Mouse (Mus musculus) lung, embryonic 14.5 days (tissue): ENCODE measurements at regions not wholly inside any gene's neighbourhood (a gene's known extent, or its start where the extent isn't known, plus 50 kb on each side); places are given as distances from the start of the nearest gene placed in this dataset.

ENCODE experiments used
- ATAC-seq: fragments of 200-750 bp; cut with Nextera tagmentation; 2 replicates; pipeline ENCODE4 v1.8.0; 2017; ENCODE audit warnings: mild to moderate bottlenecking, moderate TSS enrichment, moderate library complexity; ENCODE audit not compliant: insufficient read depth
- DNase-seq: peaks from one replicate; pipeline ENCODE4 v3.0.0-alpha.2; 2015
- H3K27ac ChIP-seq: fragments of 300-500 bp; sonication (generic); 2 replicates; pipeline ENCODE4 v1.5.1; 2014; ENCODE audit warnings: low read depth, mild to moderate bottlenecking, moderate library complexity
- H3K27me3 ChIP-seq: fragments of 300-500 bp; sonication (generic); 2 replicates; pipeline ENCODE4 v1.6.1; 2014; ENCODE audit warnings: low read length, control low read depth; ENCODE audit not compliant: insufficient read depth
- H3K36me3 ChIP-seq: fragments of 300-500 bp; sonication (generic); 2 replicates; pipeline ENCODE4 v1.6.1; 2014; ENCODE audit warnings: control low read depth; ENCODE audit not compliant: insufficient read depth
- H3K4me1 ChIP-seq: fragments of 300-500 bp; sonication (generic); 2 replicates; pipeline ENCODE4 v1.6.1; 2014; ENCODE audit warnings: antibody characterized with exemption, control low read depth; ENCODE audit not compliant: insufficient read depth
- H3K4me2 ChIP-seq: fragments of 300-500 bp; sonication (generic); 2 replicates; pipeline ENCODE4 v1.6.1; 2014; ENCODE audit warnings: mild to moderate bottlenecking
- H3K4me3 ChIP-seq: fragments of 300-500 bp; sonication (generic); 2 replicates; pipeline ENCODE4 v1.5.1; 2014; ENCODE audit warnings: low read depth, low read length
- H3K9ac ChIP-seq: fragments of 300-500 bp; sonication (generic); 2 replicates; pipeline ENCODE4 v1.6.1; 2014
- H3K9me3 ChIP-seq: fragments of 300-500 bp; sonication (generic); 2 replicates; pipeline ENCODE4 v1.6.1; 2016; ENCODE audit warnings: low read depth, low read length, control low read depth
- CTCF ChIP-seq: IDR thresholded peaks from 2 replicates; pipeline ENCODE4 v1.5.1; 2016; ENCODE audit warnings: antibody characterized with exemption, low read depth
- WGBS: fragments of 180-500 bp; shearing (Covaris S2); extraction: QIAGEN DNeasy Blood & Tissue Kit; methylation state at CpG from one replicate; pipeline ENCODE4 v1.1.7; 2014; 5-methylcytosine and 5-hydroxymethylcytosine counted together

GRCm38 (mm10) chr8:79487597-79487996 lies 88.3 kb upstream of the Smad1 start:
- H3K4me1 ChIP-seq: peaks cover 7% of the 10 kb centered on the region; the same call in 1 of the 2 replicates

GRCm38 (mm10) chr8:79479326-79479725 lies 80.0 kb upstream of the Smad1 start:
- DNase-seq (no peak), ATAC-seq (no peak)
- whole genome bisulfite sequencing: 86% methylated on average over 8 of the region's 8 CpGs

More at GRCm38 (mm10) chr8:79487597-79487996, 88.3 kb upstream of the Smad1 start:
- no peak for DNase-seq
- H3K27me3 ChIP-seq: no peaks in the 10 kb centered on the region
- no peaks in the 10 kb centered on the region for H3K36me3 ChIP-seq
- H3K4me3 ChIP-seq: no peak overlapping the region
- no peak overlapping the region for H3K4me2 ChIP-seq
- ATAC-seq: no peak
- H3K9ac ChIP-seq: no peak overlapping the region
- TF ChIP-seq CTCF: no peak
- no peaks in the 10 kb centered on the region for H3K9me3 ChIP-seq
- H3K27ac ChIP-seq: no peak overlapping the region
- WGBS: 70% methylated on average over 6 of the region's 6 CpGs

GRCm38 (mm10) chr8:79476012-79476411 lies 76.7 kb upstream of the Smad1 start:
- H3K9ac ChIP-seq: no peak overlapping the region
- no peak overlapping the region for H3K4me3 ChIP-seq
- no peak overlapping the region for H3K27ac ChIP-seq
- TF ChIP-seq CTCF: no peak
- no peaks in the 10 kb centered on the region for H3K4me1 ChIP-seq
- no peaks in the 10 kb centered on the region for H3K27me3 ChIP-seq
- H3K4me2 ChIP-seq: no peak overlapping the region
- H3K36me3 ChIP-seq: no peaks in the 10 kb centered on the region
- 80% methylated on average over 5 of the region's 5 CpGs for WGBS
- no peak for DNase-seq
- no peaks in the 10 kb centered on the region for H3K9me3 ChIP-seq
- no peak for ATAC-seq

More at GRCm38 (mm10) chr8:79479326-79479725, 80.0 kb upstream of the Smad1 start:
- H3K9me3 ChIP-seq: no peaks in the 10 kb centered on the region
- H3K9ac ChIP-seq: no peak overlapping the region
- no peak for TF ChIP-seq CTCF
- no peak overlapping the region for H3K4me3 ChIP-seq
- no peak overlapping the region for H3K4me2 ChIP-seq
- H3K27ac ChIP-seq: no peak overlapping the region
- no peaks in the 10 kb centered on the region for H3K27me3 ChIP-seq
- no peaks in the 10 kb centered on the region for H3K4me1 ChIP-seq
- H3K36me3 ChIP-seq: no peaks in the 10 kb centered on the region

- no peaks in the 10 kb centered on the region for H3K27me3 ChIP-seq
- no peaks in the 10 kb centered on the region for H3K4me1 ChIP-seq
- H3K36me3 ChIP-seq: no peaks in the 10 kb centered on the region
- DNase-seq (no peak), ATAC-seq (no peak)
- no peak for TF ChIP-seq CTCF
- no peak overlapping the region for H3K4me3 ChIP-seq
- no peaks in the 10 kb centered on the region for H3K9me3 ChIP-seq
- H3K9ac ChIP-seq: no peak overlapping the region
- H3K27ac ChIP-seq: no peak overlapping the region
- WGBS: 62% methylated on average over 8 of the region's 8 CpGs
- no peak overlapping the region for H3K4me2 ChIP-seq
Observed at GRCm38 (mm10) chr8:79474679-79475078, 75.4 kb upstream of the Smad1 start.

- TF ChIP-seq CTCF: no peak
Observed at GRCm38 (mm10) chr8:79452101-79452500, 52.8 kb upstream of the Smad1 start.

GRCm38 (mm10) chr8:79449453-79449852 lies 50.1 kb upstream of the Smad1 start:
- H3K27me3 ChIP-seq: no peaks in the 10 kb centered on the region
- H3K9me3 ChIP-seq: no peaks in the 10 kb centered on the region
- H3K27ac ChIP-seq: no peak overlapping the region
- WGBS: 67% methylated on average over 3 of the region's 3 CpGs
- H3K36me3 ChIP-seq: no peaks in the 10 kb centered on the region
- no peak overlapping the region for H3K4me3 ChIP-seq
- DNase-seq (no peak), ATAC-seq (no peak)
- no peaks in the 10 kb centered on the region for H3K4me1 ChIP-seq
- no peak overlapping the region for H3K9ac ChIP-seq
- no peak overlapping the region for H3K4me2 ChIP-seq
- no peak for TF ChIP-seq CTCF

More at GRCm38 (mm10) chr8:79452101-79452500, 52.8 kb upstream of the Smad1 start:
- Histone ChIP-seq H3K9me3 (no peaks in the 10 kb centered on the region), H3K27me3 (no peaks in the 10 kb centered on the region), H3K36me3 (no peaks in the 10 kb centered on the region), H3K27ac (no peak overlapping the region), H3K4me3 (no peak overlapping the region), H3K4me2 (no peak overlapping the region), H3K4me1 (no peaks in the 10 kb centered on the region), H3K9ac (no peak overlapping the region)
- DNase-seq (no peak), ATAC-seq (no peak)
